Mouse (Mus musculus): ENCODE results near the gene Prkg1. TPM values are rescaled to one million over a fixed set of nuclear protein-coding genes. Genes with fewer than 3 reads are reported as not detected.
A peak's percentile ranks its signal among the peaks of the same experiment; 100 is the strongest.

The Prkg1 gene
- total and polyA plus RNA-seq, 2 experiments from 2014 or later, result 5.1 to 9.9 TPM

GRCm38 (mm10) chr19:31781521-31782018 is 16.7 kb upstream of the Prkg1 start:
- DNase-seq (ENCODE audit: low spot score) (no peak), ATAC-seq (ENCODE audit: low FRiP score) (no peak)
- 91% methylated on average over 3 of the region's 3 CpGs for WGBS
- Histone ChIP-seq H3K4me2 (ENCODE audit: low read depth, low read length, poor library complexity, severe bottlenecking) (no peak overlapping the region), H3K4me3 (ENCODE audit: low read depth, low read length) (no peak overlapping the region), H3K36me3 (ENCODE audit: insufficient read depth, low read length) (no peaks in the 10 kb centered on the region), H3K4me1 (ENCODE audit: insufficient read depth, low read length) (no peaks in the 10 kb centered on the region), H3K9ac (replicated peaks; ENCODE audit: low read length, poor library complexity, severe bottlenecking) (no peak overlapping the region), H3K27ac (ENCODE audit: low read depth, low read length) (no peak overlapping the region), H3K27me3 (ENCODE audit: insufficient read depth, low read length) (no peaks in the 10 kb centered on the region), H3K9me3 (ENCODE audit: low read length) (no peaks in the 10 kb centered on the region)
- no peak for TF ChIP-seq CTCF (IDR thresholded peaks at IDR 0.05)

- H3K27ac ChIP-seq (ENCODE audit: low read depth, low read length), result no peak overlapping the region
- no peaks in the 10 kb centered on the region for H3K9me3 ChIP-seq (ENCODE audit: low read length)
- TF ChIP-seq CTCF (IDR thresholded peaks at IDR 0.05), result no peak
- WGBS, result 70% methylated on average over 2 of the region's 2 CpGs
- ATAC-seq (ENCODE audit: low FRiP score) (no peak), DNase-seq (ENCODE audit: low spot score) (no peak)
- no peak overlapping the region for H3K4me3 ChIP-seq (ENCODE audit: low read depth, low read length)
- H3K36me3 ChIP-seq (ENCODE audit: insufficient read depth, low read length), result no peaks in the 10 kb centered on the region
- H3K9ac ChIP-seq (replicated peaks; ENCODE audit: low read length, poor library complexity, severe bottlenecking), result no peak overlapping the region
- no peaks in the 10 kb centered on the region for H3K27me3 ChIP-seq (ENCODE audit: insufficient read depth, low read length)
- H3K4me1 ChIP-seq (ENCODE audit: insufficient read depth, low read length), result no peaks in the 10 kb centered on the region
- H3K4me2 ChIP-seq (ENCODE audit: low read depth, low read length, poor library complexity, severe bottlenecking), result no peak overlapping the region
Observed at GRCm38 (mm10) chr19:31781077-31781476, 16.2 kb upstream of the Prkg1 start.

GRCm38 (mm10) chr19:31780222-31780621 is 15.4 kb upstream of the Prkg1 start:
- Histone ChIP-seq H3K4me1 (ENCODE audit: insufficient read depth, low read length) (no peaks in the 10 kb centered on the region), H3K27me3 (ENCODE audit: insufficient read depth, low read length) (no peaks in the 10 kb centered on the region), H3K9ac (replicated peaks; ENCODE audit: low read length, poor library complexity, severe bottlenecking) (no peak overlapping the region), H3K4me2 (ENCODE audit: low read depth, low read length, poor library complexity, severe bottlenecking) (no peak overlapping the region), H3K4me3 (ENCODE audit: low read depth, low read length) (no peak overlapping the region), H3K36me3 (ENCODE audit: insufficient read depth, low read length) (no peaks in the 10 kb centered on the region), H3K27ac (ENCODE audit: low read depth, low read length) (no peak overlapping the region), H3K9me3 (ENCODE audit: low read length) (no peaks in the 10 kb centered on the region)
- TF ChIP-seq CTCF (IDR thresholded peaks at IDR 0.05), result no peak
- 100% methylated on average over 1 of the region's 1 CpGs for WGBS
- ATAC-seq (ENCODE audit: low FRiP score) (no peak), DNase-seq (ENCODE audit: low spot score) (no peak)

- WGBS, result 91% methylated on average over 4 of the region's 4 CpGs
- DNase-seq (ENCODE audit: low spot score) (no peak), ATAC-seq (ENCODE audit: low FRiP score) (no peak)
- TF ChIP-seq CTCF (IDR thresholded peaks at IDR 0.05), result no peak
- H3K9ac ChIP-seq (replicated peaks; ENCODE audit: low read length, poor library complexity, severe bottlenecking), result no peak overlapping the region
- H3K4me2 ChIP-seq (ENCODE audit: low read depth, low read length, poor library complexity, severe bottlenecking), result no peak overlapping the region
- no peaks in the 10 kb centered on the region for H3K4me1 ChIP-seq (ENCODE audit: insufficient read depth, low read length)
- H3K36me3 ChIP-seq (ENCODE audit: insufficient read depth, low read length), result no peaks in the 10 kb centered on the region
- H3K27ac ChIP-seq (ENCODE audit: low read depth, low read length), result no peak overlapping the region
- H3K9me3 ChIP-seq (ENCODE audit: low read length), result no peaks in the 10 kb centered on the region
- no peak overlapping the region for H3K4me3 ChIP-seq (ENCODE audit: low read depth, low read length)
- no peaks in the 10 kb centered on the region for H3K27me3 ChIP-seq (ENCODE audit: insufficient read depth, low read length)
Observed at GRCm38 (mm10) chr19:31779021-31779420, 14.2 kb upstream of the Prkg1 start.

- H3K9me3 ChIP-seq (ENCODE audit: low read length), result no peaks in the 10 kb centered on the region
- H3K4me3 ChIP-seq (ENCODE audit: low read depth, low read length), result no peak overlapping the region
- H3K27ac ChIP-seq (ENCODE audit: low read depth, low read length), result no peak overlapping the region
- peak; percentile 70 for TF ChIP-seq CTCF (IDR thresholded peaks at IDR 0.05)
- peak; percentile 46 for DNase-seq (ENCODE audit: low spot score)
- peaks cover 19% of the 10 kb centered on the region for H3K27me3 ChIP-seq (ENCODE audit: insufficient read depth, low read length)
- WGBS, result 12% methylated on average over 3 of the region's 3 CpGs
- H3K4me1 ChIP-seq (ENCODE audit: insufficient read depth, low read length), result peaks cover 12% of the 10 kb centered on the region
- no peaks in the 10 kb centered on the region for H3K36me3 ChIP-seq (ENCODE audit: insufficient read depth, low read length)
- H3K9ac ChIP-seq (replicated peaks; ENCODE audit: low read length, poor library complexity, severe bottlenecking), result no peak overlapping the region
- no peak overlapping the region for H3K4me2 ChIP-seq (ENCODE audit: low read depth, low read length, poor library complexity, severe bottlenecking)
- ATAC-seq (ENCODE audit: low FRiP score), result no peak
Observed at GRCm38 (mm10) chr19:31767004-31767403, 2.2 kb upstream of the Prkg1 start.

- H3K27me3 ChIP-seq (ENCODE audit: insufficient read depth, low read length), result peaks cover 20% of the 10 kb centered on the region
- H3K9me3 ChIP-seq (ENCODE audit: low read length), result no peaks in the 10 kb centered on the region
- ATAC-seq (ENCODE audit: low FRiP score) (no peak), DNase-seq (ENCODE audit: low spot score) (no peak)
- H3K27ac ChIP-seq (ENCODE audit: low read depth, low read length), result no peak overlapping the region
- no peak overlapping the region for H3K4me3 ChIP-seq (ENCODE audit: low read depth, low read length)
- no peak overlapping the region for H3K4me2 ChIP-seq (ENCODE audit: low read depth, low read length, poor library complexity, severe bottlenecking)
- no peak overlapping the region for H3K9ac ChIP-seq (replicated peaks; ENCODE audit: low read length, poor library complexity, severe bottlenecking)
- no peak for TF ChIP-seq CTCF (IDR thresholded peaks at IDR 0.05)
- WGBS, result 44% methylated on average over 4 of the region's 4 CpGs
- no peaks in the 10 kb centered on the region for H3K36me3 ChIP-seq (ENCODE audit: insufficient read depth, low read length)
- H3K4me1 ChIP-seq (ENCODE audit: insufficient read depth, low read length), result peaks cover 12% of the 10 kb centered on the region
Observed at GRCm38 (mm10) chr19:31765451-31765850, 618 bp upstream of the Prkg1 start.

Data from midbrain, postnatal 0 days (tissue).